Mouse (Mus musculus) myocyte (in vitro differentiated cells): ENCODE measurements around the gene Tceanc2. TPM values are rescaled to one million over a fixed set of nuclear protein-coding genes. Genes with fewer than 3 reads are reported as not detected.

Source experiments
- H3K27me3 ChIP-seq: one replicate; pipeline ENCODE4 v1.6.1; 2011; ENCODE audit not compliant: control insufficient read depth, insufficient read depth, insufficient read length
- H3K36me3 ChIP-seq: one replicate; pipeline ENCODE4 v1.6.1; 2011; ENCODE audit not compliant: control insufficient read depth, insufficient read depth
- H3K4me2 ChIP-seq: one replicate; pipeline ENCODE4 v1.6.1; 2011; ENCODE audit warnings: low read depth, control low read depth
- H3K4me3 ChIP-seq: one replicate; pipeline ENCODE4 v1.5.1; 2011; ENCODE audit warnings: mild to moderate bottlenecking, control low read depth, moderate library complexity
- H3K79me2 ChIP-seq: one replicate; pipeline ENCODE4 v1.6.1; 2011; ENCODE audit not compliant: control insufficient read depth, insufficient read depth
- H3ac ChIP-seq: one replicate; pipeline ENCODE4 v1.6.1; 2011; ENCODE audit not compliant: control insufficient read depth, insufficient read length
- CEBPB ChIP-seq: IDR thresholded peaks from 2 replicates; pipeline ENCODE4 v1.6.1; 2011; ENCODE audit warnings: mild to moderate bottlenecking, moderate library complexity; ENCODE audit not compliant: poor library complexity, insufficient read depth, severe bottlenecking
- E2F4 ChIP-seq: IDR thresholded peaks from one replicate; pipeline ENCODE4 v1.6.1; 2011; ENCODE audit warnings: mild to moderate bottlenecking, control low read depth, moderate library complexity; ENCODE audit not compliant: insufficient read depth
- MAX ChIP-seq: IDR thresholded peaks from one replicate; pipeline ENCODE4 v1.6.1; 2011; ENCODE audit warnings: low read depth, mild to moderate bottlenecking, control low read depth
- MYOD1 ChIP-seq, 3 experiments: IDR thresholded peaks; one replicate each; pipeline ENCODE4 v1.6.1; 2011; ENCODE audit warnings: control low read depth in 2 of 3, low read depth in 2 of 3, mild to moderate bottlenecking in 2 of 3, moderate library complexity in 1 of 3; ENCODE audit not compliant: insufficient read length in 2 of 3, control insufficient read depth in 1 of 3
- MYOG ChIP-seq, 3 experiments: IDR thresholded peaks; one replicate each; pipeline ENCODE4 v1.6.1; 2011; ENCODE audit warnings: control low read depth in 2 of 3, low read depth in 2 of 3, mild to moderate bottlenecking in 2 of 3; ENCODE audit not compliant: insufficient read length in 2 of 3, control insufficient read depth in 1 of 3, insufficient read depth in 1 of 3
- POLR2A ChIP-seq: IDR thresholded peaks from one replicate; pipeline ENCODE4 v1.6.1; 2011; ENCODE audit warnings: low read depth, mild to moderate bottlenecking, control low read depth, moderate library complexity; ENCODE audit not compliant: insufficient read length
- POLR2AphosphoS2 ChIP-seq: IDR thresholded peaks from one replicate; pipeline ENCODE4 v1.6.1; 2011; ENCODE audit warnings: low read depth, control low read depth; ENCODE audit not compliant: insufficient read length
- REST ChIP-seq: IDR thresholded peaks from one replicate; pipeline ENCODE4 v1.6.1; 2011; ENCODE audit warnings: mild to moderate bottlenecking, control low read depth, moderate library complexity; ENCODE audit not compliant: insufficient read depth, insufficient read length
- SRF ChIP-seq: IDR thresholded peaks from one replicate; pipeline ENCODE4 v1.6.1; 2011; ENCODE audit warnings: low read depth; ENCODE audit not compliant: control insufficient read depth, insufficient read length
- TCF12 ChIP-seq: IDR thresholded peaks from one replicate; pipeline ENCODE4 v1.6.1; 2011; ENCODE audit warnings: mild to moderate bottlenecking, control low read depth; ENCODE audit not compliant: poor library complexity, insufficient read depth, severe bottlenecking
- TCF3 ChIP-seq: IDR thresholded peaks from one replicate; pipeline ENCODE4 v1.6.1; 2011; ENCODE audit warnings: low read depth, control low read depth; ENCODE audit not compliant: insufficient read length
- USF1 ChIP-seq: IDR thresholded peaks from one replicate; pipeline ENCODE4 v1.6.1; 2011; ENCODE audit warnings: low read depth, mild to moderate bottlenecking, control low read depth, moderate library complexity
- polyA plus RNA-seq: library from polyadenylated mRNA; unstranded; fragments of >200 nt; fragmentation: generic; extraction: Trizol; gene quantifications from one replicate; pipeline ENCODE4 v1.2.1, GENCODE M21; 2012; ENCODE audit warnings: missing spikeins

Tceanc2 gene
- polyA plus RNA-seq, 1 experiment, result 20.7 TPM

DNA sequence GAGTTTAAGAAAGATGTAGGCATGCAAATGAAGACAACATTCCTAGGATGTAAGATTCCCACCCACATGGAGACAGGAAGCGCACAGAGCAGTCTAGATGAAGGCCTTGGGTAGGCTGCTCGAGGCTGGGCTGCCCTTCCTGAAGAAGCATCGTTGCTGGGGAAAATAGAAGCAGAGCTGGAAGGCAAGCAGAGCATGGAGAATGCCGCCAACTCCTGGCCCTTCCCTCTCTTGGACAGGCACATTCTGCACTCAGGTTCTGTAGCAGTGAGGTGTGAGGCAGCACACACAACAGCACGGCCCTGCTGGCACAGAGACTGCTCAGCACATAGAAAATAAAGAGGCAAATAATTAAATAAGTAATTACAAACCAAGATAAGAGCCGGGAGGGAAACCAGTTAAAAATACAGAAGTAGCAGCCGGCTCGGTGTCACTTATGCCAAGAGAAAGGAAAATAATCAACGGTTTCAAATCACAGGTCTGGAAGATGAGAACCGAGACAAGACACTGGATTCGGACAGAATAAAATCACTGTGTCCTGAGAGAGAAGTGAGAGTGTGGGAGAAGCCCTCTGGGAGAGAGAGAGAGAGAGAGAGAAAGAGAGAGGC lies 19.6 kb downstream of the Tceanc2 start:
- H3K4me3 ChIP-seq, result no peak overlapping the region
- H3K79me2 ChIP-seq, result no peaks in the 10 kb centered on the region
- no peaks in the 10 kb centered on the region for H3K27me3 ChIP-seq
- TF ChIP-seq MYOG (IDR thresholded peaks at IDR 0.05; ENCODE audit: control insufficient read depth in 1 of 3, insufficient read depth in 1 of 3, insufficient read length in 2 of 3, low read depth in 2 of 3), result no peak
- no peak for TF ChIP-seq E2F4
- no peak for TF ChIP-seq MAX
- no peak for TF ChIP-seq MYOD1 (IDR thresholded peaks at IDR 0.05; ENCODE audit: control insufficient read depth in 1 of 3, insufficient read length in 2 of 3, low read depth in 2 of 3)
- H3K36me3 ChIP-seq, result peaks cover 13% of the 10 kb centered on the region
- no peak overlapping the region for H3ac ChIP-seq
- no peak overlapping the region for H3K4me2 ChIP-seq

DNA sequence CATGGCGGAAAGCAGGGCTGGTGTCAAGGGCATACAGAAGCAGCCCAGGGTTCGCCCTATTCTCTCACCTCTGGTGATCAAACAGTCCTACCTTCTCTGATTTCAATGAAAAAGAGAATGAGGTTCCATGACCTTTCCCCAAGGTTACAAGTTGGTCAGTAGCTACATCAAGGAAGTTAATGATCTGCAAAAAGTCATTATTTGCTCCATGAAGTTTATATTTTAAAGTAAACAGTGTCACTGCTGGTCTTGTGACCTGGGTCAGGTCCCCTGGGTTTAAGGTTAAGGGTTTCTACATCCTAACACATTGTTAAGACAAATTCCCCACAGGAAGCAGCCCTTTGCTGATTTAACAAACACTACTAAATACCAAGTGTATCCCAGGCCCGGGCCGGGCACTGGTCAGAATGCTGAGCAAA lies 21.9 kb downstream of the Tceanc2 start:
- Histone ChIP-seq H3K79me2 (no peaks in the 10 kb centered on the region), H3K36me3 (peaks cover 13% of the 10 kb centered on the region), H3K4me3 (no peak overlapping the region), H3ac (no peak overlapping the region), H3K4me2 (no peak overlapping the region), H3K27me3 (no peaks in the 10 kb centered on the region)
- TF ChIP-seq REST (no peak), POLR2AphosphoS2 (no peak), CEBPB (no peak), POLR2A (no peak), MAX (no peak), TCF3 (no peak), SRF (no peak), USF1 (no peak), MYOG (IDR thresholded peaks at IDR 0.05; ENCODE audit: control insufficient read depth in 1 of 3, insufficient read depth in 1 of 3, insufficient read length in 2 of 3, low read depth in 2 of 3) (no peak), E2F4 (no peak)

DNA sequence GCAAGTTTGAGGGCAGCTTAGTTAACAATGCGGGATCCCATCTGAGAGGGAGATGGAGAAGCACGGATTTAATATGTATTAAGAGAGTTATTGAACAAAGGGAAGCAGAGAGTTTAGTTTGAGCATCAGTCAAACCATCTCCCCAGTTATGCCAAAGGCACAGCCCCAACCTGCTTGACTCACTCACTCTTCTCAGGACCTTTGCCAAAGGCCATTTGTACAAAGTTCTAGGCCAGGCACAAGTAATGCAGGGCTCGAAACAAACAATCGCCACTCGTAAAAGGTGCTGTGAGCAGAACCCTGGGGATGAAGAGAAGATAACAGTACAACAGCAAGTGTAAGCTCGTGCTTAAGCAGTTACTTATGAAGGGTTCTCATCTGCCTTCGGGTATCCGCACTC lies 26.3 kb downstream of the Tceanc2 start:
- H3K36me3 ChIP-seq, result peaks cover 10% of the 10 kb centered on the region

DNA sequence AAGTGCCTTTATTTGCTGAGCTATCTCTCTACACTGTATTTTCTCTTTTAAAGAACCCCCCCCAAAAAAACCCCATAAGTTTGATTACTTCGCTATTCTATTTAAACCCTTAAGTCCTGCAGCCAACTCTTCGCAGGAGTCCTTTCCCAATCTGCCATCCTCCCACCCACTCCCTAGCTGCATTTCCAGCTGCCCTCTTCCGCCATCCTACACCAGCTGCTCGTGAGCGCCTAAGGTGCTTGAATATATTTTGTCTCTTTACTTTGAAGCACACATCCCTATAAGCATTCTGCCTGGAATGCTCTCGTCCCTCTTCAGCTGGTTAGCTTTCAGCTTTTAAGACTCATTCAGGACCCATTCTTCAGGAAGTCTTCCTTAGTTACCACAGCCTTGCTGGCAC lies 27.9 kb downstream of the Tceanc2 start:
- peak in 1 of 3 experiments; percentile 25 for TF ChIP-seq MYOD1 (IDR thresholded peaks at IDR 0.05; ENCODE audit: control insufficient read depth in 1 of 3, insufficient read length in 2 of 3, low read depth in 2 of 3)
- no peak for TF ChIP-seq TCF12
- TF ChIP-seq MAX, result no peak
- H3K4me3 ChIP-seq, result no peak overlapping the region
- H3ac ChIP-seq, result no peak overlapping the region
- peaks cover 12% of the 10 kb centered on the region for H3K36me3 ChIP-seq
- H3K27me3 ChIP-seq, result no peaks in the 10 kb centered on the region
- no peak overlapping the region for H3K4me2 ChIP-seq
- H3K79me2 ChIP-seq, result no peaks in the 10 kb centered on the region

More for the DNA sequence above, 26.3 kb downstream of the Tceanc2 start:
- no peaks in the 10 kb centered on the region for H3K79me2 ChIP-seq
- no peaks in the 10 kb centered on the region for H3K27me3 ChIP-seq
- TF ChIP-seq TCF12, result no peak
- no peak for TF ChIP-seq POLR2AphosphoS2
- no peak for TF ChIP-seq REST
- no peak for TF ChIP-seq MAX
- no peak for TF ChIP-seq SRF
- TF ChIP-seq MYOD1 (IDR thresholded peaks at IDR 0.05; ENCODE audit: control insufficient read depth in 1 of 3, insufficient read length in 2 of 3, low read depth in 2 of 3), result no peak
- TF ChIP-seq USF1, result no peak
- TF ChIP-seq POLR2A, result no peak
- no peak for TF ChIP-seq CEBPB
- no peak for TF ChIP-seq TCF3
- TF ChIP-seq MYOG (IDR thresholded peaks at IDR 0.05; ENCODE audit: control insufficient read depth in 1 of 3, insufficient read depth in 1 of 3, insufficient read length in 2 of 3, low read depth in 2 of 3), result no peak
- no peak overlapping the region for H3K4me3 ChIP-seq
- no peak overlapping the region for H3K4me2 ChIP-seq
- no peak overlapping the region for H3ac ChIP-seq

DNA sequence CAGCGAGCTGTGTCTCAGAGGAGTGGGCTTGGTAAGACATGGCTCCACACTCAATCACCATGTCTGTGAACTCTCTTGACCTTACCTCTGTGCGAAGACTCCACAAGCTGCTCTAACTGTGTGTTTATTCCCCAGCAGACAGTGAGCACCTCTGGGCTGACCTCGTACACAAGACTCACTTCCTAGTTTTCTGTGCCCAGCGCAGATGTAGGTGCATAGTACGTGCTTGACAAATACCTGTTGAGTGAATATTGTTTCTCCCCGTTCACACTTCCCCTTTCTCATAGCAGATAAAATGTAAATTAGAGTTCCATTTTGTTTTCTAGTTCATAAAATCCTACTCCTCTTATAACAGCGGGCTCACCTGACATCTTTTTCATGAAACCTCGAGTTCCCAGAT lies 35.4 kb downstream of the Tceanc2 start:
- Histone ChIP-seq H3K36me3 (peaks cover 6% of the 10 kb centered on the region), H3K79me2 (no peaks in the 10 kb centered on the region), H3K4me2 (no peak overlapping the region), H3ac (no peak overlapping the region), H3K27me3 (no peaks in the 10 kb centered on the region), H3K4me3 (no peak overlapping the region)
- TF ChIP-seq E2F4 (no peak), TCF3 (no peak), TCF12 (no peak)
